Mouse (Mus musculus): ENCODE measurements around the gene Jade2. TPM values are rescaled to one million over a fixed set of nuclear protein-coding genes. Genes with fewer than 3 reads are reported as not detected.
"Not testable (repeated sequence)": the region's sequence is repeated elsewhere in the genome, so short reads cannot be mapped to it uniquely, and the experiment has no call there.

The Jade2 gene
- polyA plus RNA-seq, 1 experiment from 2014 or later: 2.2 TPM

- Histone ChIP-seq H3K4me1 (peaks cover 17% of the 10 kb centered on the region), H3K36me3 (no peaks in the 10 kb centered on the region), H3K9ac (peak overlapping the region; percentile 52), H3K27ac (no peak overlapping the region), H3K4me2 (replicated peaks) (peak overlapping the region; percentile 69), H3K4me3 (peak overlapping the region; percentile 46), H3K9me3 (no peaks in the 10 kb centered on the region), H3K27me3 (no peaks in the 10 kb centered on the region)
- WGBS: 14% methylated on average over 17 of the region's 17 CpGs
- ATAC-seq (ENCODE audit: low FRiP score, low read depth): peak; percentile 84
These were observed 52.1 kb downstream of the Jade2 start for GRCm38 (mm10) chr11:51805221-51805981.

GRCm38 (mm10) chr11:51800634-51801325 lies 56.7 kb downstream of the Jade2 start:
- peaks cover 4% of the 10 kb centered on the region for H3K4me1 ChIP-seq
- 28% methylated on average over 8 of the region's 8 CpGs for WGBS
- no peak overlapping the region for H3K27ac ChIP-seq
- no peaks in the 10 kb centered on the region for H3K36me3 ChIP-seq
- no peaks in the 10 kb centered on the region for H3K9me3 ChIP-seq
- ATAC-seq (ENCODE audit: low FRiP score, low read depth): no peak
- H3K9ac ChIP-seq: no peak overlapping the region
- no peak overlapping the region for H3K4me2 ChIP-seq (replicated peaks)
- no peak overlapping the region for H3K4me3 ChIP-seq
- H3K27me3 ChIP-seq: no peaks in the 10 kb centered on the region

GRCm38 (mm10) chr11:51796272-51796671 lies 61.2 kb downstream of the Jade2 start:
- no peaks in the 10 kb centered on the region for H3K4me1 ChIP-seq
- 76% methylated on average over 4 of the region's 4 CpGs for WGBS
- H3K36me3 ChIP-seq: peaks cover 15% of the 10 kb centered on the region
- H3K9me3 ChIP-seq: no peaks in the 10 kb centered on the region
- H3K9ac ChIP-seq: no peak overlapping the region
- H3K4me3 ChIP-seq: no peak overlapping the region
- no peak overlapping the region for H3K4me2 ChIP-seq (replicated peaks)
- ATAC-seq (ENCODE audit: low FRiP score, low read depth): no peak
- H3K27me3 ChIP-seq: no peaks in the 10 kb centered on the region
- no peak overlapping the region for H3K27ac ChIP-seq

- Histone ChIP-seq H3K4me1 (no peaks in the 10 kb centered on the region), H3K27ac (no peak overlapping the region), H3K4me3 (no peak overlapping the region), H3K9ac (no peak overlapping the region), H3K27me3 (no peaks in the 10 kb centered on the region), H3K36me3 (peaks cover 66% of the 10 kb centered on the region), H3K4me2 (replicated peaks) (no peak overlapping the region), H3K9me3 (no peaks in the 10 kb centered on the region)
- no peak for ATAC-seq (ENCODE audit: low FRiP score, low read depth)
- 92% methylated on average over 7 of the region's 7 CpGs for WGBS
These were observed 66.8 kb downstream of the Jade2 start for GRCm38 (mm10) chr11:51790662-51791061.

GRCm38 (mm10) chr11:51789735-51790134 lies 67.7 kb downstream of the Jade2 start:
- not testable (repeated sequence) for H3K27me3 ChIP-seq; H3K4me2 ChIP-seq (replicated peaks); H3K27ac ChIP-seq; H3K4me3 ChIP-seq; H3K9me3 ChIP-seq; ATAC-seq (ENCODE audit: low FRiP score, low read depth); H3K9ac ChIP-seq; H3K4me1 ChIP-seq
- peaks cover 69% of the 10 kb centered on the region for H3K36me3 ChIP-seq
- WGBS: 88% methylated on average over 4 of the region's 4 CpGs

GRCm38 (mm10) chr11:51785926-51786325 lies 71.5 kb downstream of the Jade2 start:
- no peaks in the 10 kb centered on the region for H3K9me3 ChIP-seq
- H3K27me3 ChIP-seq: no peaks in the 10 kb centered on the region
- H3K4me3 ChIP-seq: no peak overlapping the region
- peaks cover 79% of the 10 kb centered on the region for H3K36me3 ChIP-seq
- ATAC-seq (ENCODE audit: low FRiP score, low read depth): no peak
- H3K4me1 ChIP-seq: no peaks in the 10 kb centered on the region
- no peak overlapping the region for H3K27ac ChIP-seq
- 88% methylated on average over 6 of the region's 6 CpGs for WGBS
- no peak overlapping the region for H3K4me2 ChIP-seq (replicated peaks)
- no peak overlapping the region for H3K9ac ChIP-seq

GRCm38 (mm10) chr11:51782721-51783120 lies 74.7 kb downstream of the Jade2 start:
- Histone ChIP-seq H3K9me3 (no peaks in the 10 kb centered on the region), H3K9ac (no peak overlapping the region), H3K4me1 (no peaks in the 10 kb centered on the region), H3K27me3 (no peaks in the 10 kb centered on the region), H3K4me2 (replicated peaks) (no peak overlapping the region), H3K27ac (no peak overlapping the region), H3K36me3 (peaks cover 69% of the 10 kb centered on the region), H3K4me3 (no peak overlapping the region)
- 91% methylated on average over 6 of the region's 6 CpGs for WGBS
- no peak for ATAC-seq (ENCODE audit: low FRiP score, low read depth)

- Histone ChIP-seq H3K27me3 (no peaks in the 10 kb centered on the region), H3K4me2 (replicated peaks) (no peak overlapping the region), H3K9ac (no peak overlapping the region), H3K9me3 (no peaks in the 10 kb centered on the region), H3K36me3 (peaks cover 54% of the 10 kb centered on the region), H3K4me3 (no peak overlapping the region), H3K4me1 (no peaks in the 10 kb centered on the region), H3K27ac (no peak overlapping the region)
- WGBS: 80% methylated on average over 9 of the region's 9 CpGs
- ATAC-seq (ENCODE audit: low FRiP score, low read depth): no peak
These were observed 76.6 kb downstream of the Jade2 start for GRCm38 (mm10) chr11:51780773-51781267.

GRCm38 (mm10) chr11:51777478-51777877 lies 80.0 kb downstream of the Jade2 start:
- Histone ChIP-seq H3K27ac (no peak overlapping the region), H3K27me3 (no peaks in the 10 kb centered on the region), H3K9me3 (no peaks in the 10 kb centered on the region), H3K9ac (no peak overlapping the region), H3K4me1 (no peaks in the 10 kb centered on the region), H3K4me2 (replicated peaks) (no peak overlapping the region), H3K4me3 (no peak overlapping the region), H3K36me3 (peaks cover 38% of the 10 kb centered on the region)
- 94% methylated on average over 5 of the region's 5 CpGs for WGBS
- ATAC-seq (ENCODE audit: low FRiP score, low read depth): no peak

GRCm38 (mm10) chr11:51775507-51775906 lies 81.9 kb downstream of the Jade2 start:
- H3K36me3 ChIP-seq: peaks cover 19% of the 10 kb centered on the region
- no peak overlapping the region for H3K4me2 ChIP-seq (replicated peaks)
- H3K9ac ChIP-seq: no peak overlapping the region
- no peak for ATAC-seq (ENCODE audit: low FRiP score, low read depth)
- H3K4me1 ChIP-seq: no peaks in the 10 kb centered on the region
- WGBS: 85% methylated on average over 3 of the region's 3 CpGs
- H3K9me3 ChIP-seq: no peaks in the 10 kb centered on the region
- no peaks in the 10 kb centered on the region for H3K27me3 ChIP-seq
- no peak overlapping the region for H3K4me3 ChIP-seq
- H3K27ac ChIP-seq: no peak overlapping the region

- ATAC-seq (ENCODE audit: low FRiP score, low read depth): no peak
- H3K36me3 ChIP-seq: peaks cover 3% of the 10 kb centered on the region; the same call in 1 of the 2 replicates
- peaks cover 14% of the 10 kb centered on the region for H3K4me1 ChIP-seq
- 71% methylated on average over 5 of the region's 5 CpGs for WGBS
- no peaks in the 10 kb centered on the region for H3K27me3 ChIP-seq
- no peak overlapping the region for H3K4me3 ChIP-seq
- no peak overlapping the region for H3K9ac ChIP-seq
- no peak overlapping the region for H3K4me2 ChIP-seq (replicated peaks)
- no peaks in the 10 kb centered on the region for H3K9me3 ChIP-seq
- H3K27ac ChIP-seq: no peak overlapping the region
These were observed 89.2 kb downstream of the Jade2 start for GRCm38 (mm10) chr11:51768296-51768695.

- Histone ChIP-seq H3K27ac (no peak overlapping the region), H3K9me3 (no peaks in the 10 kb centered on the region), H3K27me3 (no peaks in the 10 kb centered on the region), H3K9ac (no peak overlapping the region), H3K4me3 (no peak overlapping the region), H3K4me1 (peaks cover 19% of the 10 kb centered on the region), H3K4me2 (replicated peaks) (no peak overlapping the region), H3K36me3 (peaks cover 1% of the 10 kb centered on the region; the same call in 1 of the 2 replicates)
- ATAC-seq (ENCODE audit: low FRiP score, low read depth): no peak
- 70% methylated on average over 8 of the region's 8 CpGs for whole genome bisulfite sequencing
These were observed 89.8 kb downstream of the Jade2 start for GRCm38 (mm10) chr11:51767579-51768220.
